9 mouse cellular contexts compared by ENCODE assay signal in the genomic region with DNA sequence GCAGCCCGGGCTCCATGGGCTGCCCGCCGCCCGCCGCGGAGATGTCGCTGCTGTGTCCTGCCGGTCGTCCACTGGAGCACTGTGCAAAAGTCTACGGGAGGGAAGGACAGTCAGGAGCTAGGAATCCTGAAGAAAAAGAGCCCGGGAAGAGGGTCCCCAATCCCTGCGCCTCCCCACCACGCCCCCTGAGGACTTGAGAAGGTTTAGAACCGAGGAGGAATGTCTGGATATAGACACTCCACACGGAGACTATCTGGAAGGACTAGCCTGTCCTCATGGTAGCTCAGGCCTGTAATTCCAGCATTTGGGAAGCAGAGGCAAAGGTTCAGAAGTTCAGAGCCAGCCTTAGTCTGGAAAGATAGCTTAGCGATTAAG. TPM values are rescaled to one million over a fixed set of nuclear protein-coding genes. Genes with fewer than 3 reads are reported as not detected.
A peak's percentile ranks its signal among the peaks of the same experiment; 100 is the strongest.
DNase-seq lines count a peak whose midpoint lies in the region; ATAC-seq and TF ChIP-seq lines count a peak whose summit lies in the region.
"Had no signal": no experiment of that assay in that cellular context is flagged by ENCODE, and none has a peak within 500 bp of the region (broad histone marks: within the 10 kb centered on the region; RNA-seq: fewer than 3 reads in every experiment).

No protein-coding gene starts in this region.

- H3K4me3 ChIP-seq in left cerebral cortex, adult 2 months: peak overlapping the region; percentile 35
- peak overlapping the region; percentile 25 for H3K4me3 ChIP-seq in forebrain, embryonic 11.5 days (ENCODE audit: low read depth, low read length)
- peak overlapping the region; percentile 53 for H3K4me3 ChIP-seq in limb, embryonic 12.5 days (replicated peaks)
- H3K4me3 ChIP-seq in olfactory bulb, adult 2 months (ENCODE audit: insufficient read depth, low read depth, low read length): peak overlapping the region; percentile 44

- H3K4me1 ChIP-seq in forebrain, embryonic 11.5 days (replicated peaks; ENCODE audit: control insufficient read depth, insufficient read depth, low read length): peaks cover 10% of the 10 kb centered on the region; the same call in 1 of the 2 replicates
- peaks cover 30% of the 10 kb centered on the region for H3K4me1 ChIP-seq in limb, embryonic 12.5 days (replicated peaks)
- H3K4me1 ChIP-seq in olfactory bulb, adult 2 months (ENCODE audit: control insufficient read depth, insufficient read depth, low read length): peaks cover 15% of the 10 kb centered on the region

- H3K4me2 ChIP-seq in forebrain, embryonic 11.5 days (ENCODE audit: low read depth, low read length, severe bottlenecking): peak overlapping the region; percentile 54
- H3K4me2 ChIP-seq in limb, embryonic 12.5 days: peak overlapping the region; percentile 93

- H3K9ac ChIP-seq in forebrain, embryonic 11.5 days (ENCODE audit: low read length): no peak overlapping the region; the same call in 1 of the 2 replicates
- peak overlapping the region; percentile 59 for H3K9ac ChIP-seq in limb, embryonic 12.5 days (replicated peaks)

- no peak for DNase-seq in left cerebral cortex, adult 2 months (ENCODE audit: extremely low spot score in 1 of 2, low spot score in 2 of 2)
- DNase-seq in left cerebral cortex, adult 18-20 months (ENCODE audit: low spot score in 2 of 2): no peak
- no peak for DNase-seq in forebrain, embryonic 11.5 days (ENCODE audit: low spot score)
- DNase-seq in right cerebral cortex, adult 18-20 months: no peak
- DNase-seq in frontal cortex, postnatal 14 days (ENCODE audit: low spot score in 2 of 2): no peak

- TF ChIP-seq POLR2A in olfactory bulb, adult 2 months (IDR thresholded peaks at IDR 0.05; ENCODE audit: insufficient read depth, low read depth, low read length): no peak

- TF ChIP-seq CTCF in left cerebral cortex, adult 2 months (IDR thresholded peaks at IDR 0.05): no peak
- TF ChIP-seq CTCF in olfactory bulb, adult 2 months (IDR thresholded peaks at IDR 0.05; ENCODE audit: insufficient read depth, low read depth, low read length): no peak

- peaks cover 75% of the 10 kb centered on the region for H3K27me3 ChIP-seq in forebrain, embryonic 11.5 days (ENCODE audit: control insufficient read depth, insufficient read depth, low read length)
- peaks cover 83% of the 10 kb centered on the region for H3K27me3 ChIP-seq in limb, embryonic 12.5 days

- ATAC-seq in forebrain, embryonic 11.5 days (replicated peaks; ENCODE audit: low FRiP score): no peak
- no peak for ATAC-seq in limb, embryonic 12.5 days (ENCODE audit: insufficient number of reproducible peaks, insufficient read depth, low FRiP score, low TSS enrichment, low read depth)
- ATAC-seq in frontal cortex, adult (ENCODE audit: low TSS enrichment): no peak

- H3K36me3 ChIP-seq in forebrain, embryonic 11.5 days (ENCODE audit: control insufficient read depth, insufficient read depth, low read length): no peaks in the 10 kb centered on the region
- no peaks in the 10 kb centered on the region for H3K36me3 ChIP-seq in limb, embryonic 12.5 days

- WGBS in forebrain, embryonic 11.5 days: 1% methylated on average over 16 of the region's 16 CpGs
- WGBS in limb, embryonic 12.5 days: 2% methylated on average over 16 of the region's 16 CpGs
- 3% methylated on average over 16 of the region's 16 CpGs for WGBS in olfactory bulb, adult 2 months

- no peaks in the 10 kb centered on the region for H3K9me3 ChIP-seq in forebrain, embryonic 11.5 days (ENCODE audit: control insufficient read depth, low read length)
- H3K9me3 ChIP-seq in limb, embryonic 12.5 days: peaks cover 4% of the 10 kb centered on the region

- intact Hi-C loops in left cerebral cortex, adult 2 months (cut with DNase I): no loop called here

- H3K27ac ChIP-seq in left cerebral cortex, adult 2 months: no peak overlapping the region; the same call in 1 of the 2 replicates
- H3K27ac ChIP-seq in forebrain, embryonic 11.5 days (ENCODE audit: low read depth, low read length): no peak overlapping the region
- no peak overlapping the region for H3K27ac ChIP-seq in limb, embryonic 12.5 days
- H3K27ac ChIP-seq in olfactory bulb, adult 2 months (ENCODE audit: insufficient read depth, low read depth, low read length): no peak overlapping the region
- H3K27ac ChIP-seq: macrophage had no signal

RNA-seq across cellular contexts. Expression of a gene that starts 3.1 kb away (rescaled TPM):
- 1 to 10 TPM; 6.8 to 8.3 TPM for total RNA-seq in left cerebral cortex, adult 2 months (2021)
- total RNA-seq in left cerebral cortex, adult 18-20 months (2021): 10 to 100 TPM in 1 of 2 experiments, 1 to 10 TPM in 1; 9.7 to 10.7 TPM
- polyA plus RNA-seq in forebrain, embryonic 11.5 days (2014; fragmentation: Nextera tagmentation; extraction: Ambion mirVana): 0.09 and 0.11 TPM in 2 replicates
- polyA plus RNA-seq in limb, embryonic 12.5 days (2016; fragmentation: Nextera tagmentation; extraction: Ambion mirVana): 0.31 and 0.63 TPM in 2 replicates
- not detected in 2 replicates for polyA plus RNA-seq in olfactory bulb, adult 2 months (2012; ENCODE audit: insufficient read depth, insufficient read length, low replicate concordance, missing spikeins)
- polyA plus RNA-seq: macrophage had no signal

RNA-seq across cellular contexts. Expression of a gene that starts 5.9 kb away (rescaled TPM):
- total RNA-seq in left cerebral cortex, adult 2 months (2021): 10 to 100 TPM; 53.0 to 53.7 TPM
- 10 to 100 TPM; 53.4 to 58.0 TPM for total RNA-seq in left cerebral cortex, adult 18-20 months (2021)
- 35.9 and 41.3 TPM in 2 replicates for polyA plus RNA-seq in forebrain, embryonic 11.5 days (2014; fragmentation: Nextera tagmentation; extraction: Ambion mirVana)
- 64.7 and 65.2 TPM in 2 replicates for polyA plus RNA-seq in limb, embryonic 12.5 days (2016; fragmentation: Nextera tagmentation; extraction: Ambion mirVana)
- polyA plus RNA-seq in olfactory bulb, adult 2 months (2012; ENCODE audit: insufficient read depth, insufficient read length, low replicate concordance, missing spikeins): not detected in 2 replicates

RNA-seq across cellular contexts. Expression of a gene that starts 20.0 kb away (rescaled TPM):
- total RNA-seq in left cerebral cortex, adult 2 months (2021): 10 to 100 TPM; 45.3 to 49.5 TPM
- total RNA-seq in left cerebral cortex, adult 18-20 months (2021): 10 to 100 TPM; 46.4 to 49.9 TPM
- polyA plus RNA-seq in forebrain, embryonic 11.5 days (2014; fragmentation: Nextera tagmentation; extraction: Ambion mirVana): 55.7 and 57.9 TPM in 2 replicates
- polyA plus RNA-seq in limb, embryonic 12.5 days (2016; fragmentation: Nextera tagmentation; extraction: Ambion mirVana): 29.8 and 34.9 TPM in 2 replicates
- polyA plus RNA-seq in olfactory bulb, adult 2 months (2012; ENCODE audit: insufficient read depth, insufficient read length, low replicate concordance, missing spikeins): not detected in 2 replicates

RNA-seq across cellular contexts. Expression of a gene that starts 42.7 kb away (rescaled TPM):
- total RNA-seq in left cerebral cortex, adult 2 months (2021): 10 to 100 TPM; 43.3 to 46.1 TPM
- total RNA-seq in left cerebral cortex, adult 18-20 months (2021): 10 to 100 TPM; 36.8 to 38.5 TPM
- 16.3 and 22.3 TPM in 2 replicates for polyA plus RNA-seq in forebrain, embryonic 11.5 days (2014; fragmentation: Nextera tagmentation; extraction: Ambion mirVana)
- 18.1 and 22.2 TPM in 2 replicates for polyA plus RNA-seq in limb, embryonic 12.5 days (2016; fragmentation: Nextera tagmentation; extraction: Ambion mirVana)
- not detected in 2 replicates for polyA plus RNA-seq in olfactory bulb, adult 2 months (2012; ENCODE audit: insufficient read depth, insufficient read length, low replicate concordance, missing spikeins)

RNA-seq across cellular contexts. Expression of a gene that starts 46.1 kb away (rescaled TPM):
- 10 to 100 TPM; 47.9 to 54.6 TPM for total RNA-seq in left cerebral cortex, adult 2 months (2021)
- total RNA-seq in left cerebral cortex, adult 18-20 months (2021): 10 to 100 TPM; 52.9 to 61.6 TPM
- polyA plus RNA-seq in forebrain, embryonic 11.5 days (2014; fragmentation: Nextera tagmentation; extraction: Ambion mirVana): 58.6 and 60.8 TPM in 2 replicates
- polyA plus RNA-seq in limb, embryonic 12.5 days (2016; fragmentation: Nextera tagmentation; extraction: Ambion mirVana): 46.1 and 46.9 TPM in 2 replicates
- polyA plus RNA-seq in olfactory bulb, adult 2 months (2012; ENCODE audit: insufficient read depth, insufficient read length, low replicate concordance, missing spikeins): not detected in 2 replicates
